Mouse (Mus musculus): ENCODE measurements around the gene Disp2. TPM values are rescaled to one million over a fixed set of nuclear protein-coding genes. Genes with fewer than 3 reads are reported as not detected.

The Disp2 gene
- polyA plus RNA-seq (2015; fragmentation: Nextera tagmentation; extraction: Ambion mirVana) = 0.40 and 2.1 TPM in 2 replicates

DNA sequence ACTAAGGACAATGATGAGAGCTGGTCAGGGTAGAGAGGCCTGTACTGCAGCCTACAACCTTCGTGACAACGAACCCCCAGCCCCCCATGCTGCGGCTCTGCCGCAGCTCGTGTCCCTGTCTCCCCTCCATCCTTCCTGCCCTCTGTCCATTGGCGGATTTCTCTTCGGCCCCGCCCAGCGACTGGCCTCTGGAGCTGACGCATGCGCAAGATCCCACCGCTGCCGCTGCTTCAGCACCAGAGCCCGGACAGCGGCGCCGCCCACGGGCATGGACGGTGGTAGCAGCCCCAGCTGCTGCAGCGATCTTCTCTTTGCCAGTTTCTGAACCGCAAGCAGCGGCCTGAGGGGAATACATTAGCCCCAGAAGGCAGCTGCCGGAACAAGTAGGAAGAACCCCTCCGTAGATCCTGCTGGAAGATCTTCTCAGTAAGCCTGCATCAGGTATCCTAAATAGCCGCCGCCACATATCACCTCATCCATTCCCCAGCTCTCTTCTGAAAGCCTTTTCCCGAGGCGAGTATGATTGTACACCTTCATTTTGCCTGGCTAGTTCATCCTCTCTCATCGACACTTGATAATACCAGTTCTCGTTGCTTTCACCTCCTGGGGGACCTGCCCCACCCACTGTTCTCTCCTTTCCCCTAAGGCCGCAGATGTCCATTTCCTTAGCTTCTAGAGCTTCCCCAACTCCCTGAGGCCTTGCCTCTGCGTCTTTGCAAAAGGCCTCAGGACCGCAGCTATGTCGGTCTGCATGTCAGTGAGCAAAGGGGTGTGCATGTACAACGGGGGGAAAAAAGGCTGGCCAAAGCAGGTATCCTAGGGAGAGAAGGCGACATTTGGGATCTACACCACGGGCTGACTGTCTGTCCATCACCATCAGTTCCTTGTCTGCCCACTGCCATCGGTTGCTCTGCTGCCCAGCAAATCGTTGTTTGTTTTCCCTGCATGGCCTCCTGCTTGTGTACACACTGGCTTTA is at the start of gene Disp2:
TSS of gene Disp2 (plus strand) at position 216 of the 977 bp plus-strand sequence.
- peak within 1 kb of the TSS; percentile 43 for H3K4me3 ChIP-seq (replicated peaks)
- H3K9me3 ChIP-seq (replicated peaks) = no peaks in the 10 kb centered on the region
- peaks cover 11% of the 10 kb centered on the region for H3K4me1 ChIP-seq
- peak within 1 kb of the TSS; percentile 74 for H3K4me2 ChIP-seq
- H3K27ac ChIP-seq = no peak within 1 kb of the TSS
- H3K9ac ChIP-seq = no peak within 1 kb of the TSS
- peaks cover 20% of the 10 kb centered on the region for H3K27me3 ChIP-seq
- no peaks in the 10 kb centered on the region for H3K36me3 ChIP-seq
- WGBS = 13% methylated on average over 39 of the region's 39 CpGs
- ATAC-seq (replicated peaks; ENCODE audit: low FRiP score) = peak; percentile 91

DNA sequence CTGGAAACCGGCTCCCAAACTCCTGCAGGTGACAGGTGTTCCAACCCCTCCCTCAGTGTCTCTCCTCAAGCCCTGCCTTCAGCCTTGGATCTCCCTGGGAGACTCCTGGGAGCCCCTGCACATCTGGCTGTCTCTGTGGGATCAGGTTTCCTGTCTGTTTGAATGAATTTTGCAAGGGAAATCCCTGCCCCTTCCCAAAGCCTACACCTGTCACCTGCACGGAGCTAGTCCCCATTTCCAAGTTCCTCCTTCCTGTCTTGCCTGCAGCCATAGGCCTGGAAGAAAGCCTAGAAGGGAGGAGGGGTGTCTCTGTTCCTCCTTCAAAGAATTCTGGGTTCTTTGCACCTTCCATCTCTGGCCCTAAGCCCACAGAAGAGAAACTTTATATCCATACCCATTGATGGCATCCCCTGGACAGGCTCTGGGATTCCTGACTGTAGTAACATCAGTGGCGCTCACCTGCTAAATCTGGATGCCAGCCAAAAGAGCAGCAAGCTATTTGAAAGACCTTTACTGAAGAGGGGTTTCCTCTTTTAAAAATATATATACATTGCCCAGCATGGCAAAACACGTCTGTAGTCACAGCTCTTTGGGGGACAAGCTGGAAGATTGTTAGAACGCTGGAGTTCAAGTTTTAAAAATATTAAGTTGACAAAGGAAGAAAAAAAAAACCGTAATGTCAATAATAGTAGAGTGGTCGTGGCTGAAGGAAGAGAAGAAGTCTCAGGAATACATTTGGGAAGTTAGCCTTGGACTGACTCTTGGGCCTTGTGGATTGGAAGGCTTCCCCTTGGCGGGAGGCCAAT is 49.5 kb upstream of the Disp2 start:
- no peak overlapping the region for H3K27ac ChIP-seq
- H3K9me3 ChIP-seq (replicated peaks) = no peaks in the 10 kb centered on the region
- H3K4me2 ChIP-seq = no peak overlapping the region
- H3K9ac ChIP-seq = no peak overlapping the region
- peaks cover 33% of the 10 kb centered on the region for H3K4me1 ChIP-seq
- H3K27me3 ChIP-seq = peaks cover 56% of the 10 kb centered on the region
- ATAC-seq (replicated peaks; ENCODE audit: low FRiP score) = no peak
- 26% methylated on average over 8 of the region's 8 CpGs for WGBS
- no peak overlapping the region for H3K4me3 ChIP-seq (replicated peaks)
- H3K36me3 ChIP-seq = no peaks in the 10 kb centered on the region

DNA sequence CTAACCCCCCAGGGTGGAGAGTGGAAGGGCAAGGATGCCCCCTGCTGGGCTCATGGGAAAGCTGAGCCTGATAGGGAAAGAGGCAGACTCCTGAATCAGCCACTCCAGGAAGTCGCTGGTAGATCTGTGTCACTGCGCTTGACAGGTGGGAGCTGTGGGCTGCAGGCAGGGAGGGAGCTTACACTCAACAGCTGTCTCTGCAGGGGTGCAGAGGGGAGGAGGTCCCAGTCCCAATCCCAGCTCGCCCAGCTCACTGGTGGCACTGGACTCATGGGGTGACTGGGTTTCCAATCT is 49.0 kb upstream of the Disp2 start:
- Histone ChIP-seq H3K4me3 (replicated peaks) (no peak overlapping the region), H3K27me3 (peaks cover 61% of the 10 kb centered on the region), H3K36me3 (no peaks in the 10 kb centered on the region), H3K4me2 (no peak overlapping the region), H3K4me1 (peaks cover 33% of the 10 kb centered on the region), H3K9ac (0 out of 2 replicates have a peak overlapping the region, but pooled peaks have one; percentile 29), H3K27ac (no peak overlapping the region), H3K9me3 (replicated peaks) (no peaks in the 10 kb centered on the region)
- 3% methylated on average over 3 of the region's 3 CpGs for WGBS
- ATAC-seq (replicated peaks; ENCODE audit: low FRiP score) = no peak

DNA sequence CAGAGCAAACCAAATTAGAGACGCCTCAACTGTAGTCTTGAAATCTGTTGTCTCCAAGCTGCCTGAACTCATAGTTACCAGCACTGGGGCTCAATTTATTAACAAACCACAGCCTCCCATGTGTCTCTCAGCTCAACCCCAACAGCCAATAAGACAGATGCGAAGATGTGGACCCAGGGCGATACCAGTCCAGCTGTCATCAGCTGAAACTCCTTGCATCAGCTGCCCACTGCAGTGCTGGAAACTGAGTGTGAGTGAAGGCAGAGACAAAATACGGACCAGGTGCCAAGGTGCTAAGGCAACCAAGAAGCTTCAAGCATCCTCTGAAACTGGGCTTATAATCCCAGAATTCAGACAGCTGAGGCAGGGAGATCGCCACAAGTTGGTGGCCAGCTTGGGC is 47.5 kb upstream of the Disp2 start:
- WGBS = 86% methylated on average over 5 of the region's 5 CpGs
- no peaks in the 10 kb centered on the region for H3K36me3 ChIP-seq
- peaks cover 63% of the 10 kb centered on the region for H3K27me3 ChIP-seq
- no peak for ATAC-seq (replicated peaks; ENCODE audit: low FRiP score)
- no peaks in the 10 kb centered on the region for H3K9me3 ChIP-seq (replicated peaks)
- H3K4me3 ChIP-seq (replicated peaks) = no peak overlapping the region
- no peak overlapping the region for H3K27ac ChIP-seq
- H3K4me1 ChIP-seq = peaks cover 33% of the 10 kb centered on the region
- H3K9ac ChIP-seq = no peak overlapping the region
- H3K4me2 ChIP-seq = no peak overlapping the region

DNA sequence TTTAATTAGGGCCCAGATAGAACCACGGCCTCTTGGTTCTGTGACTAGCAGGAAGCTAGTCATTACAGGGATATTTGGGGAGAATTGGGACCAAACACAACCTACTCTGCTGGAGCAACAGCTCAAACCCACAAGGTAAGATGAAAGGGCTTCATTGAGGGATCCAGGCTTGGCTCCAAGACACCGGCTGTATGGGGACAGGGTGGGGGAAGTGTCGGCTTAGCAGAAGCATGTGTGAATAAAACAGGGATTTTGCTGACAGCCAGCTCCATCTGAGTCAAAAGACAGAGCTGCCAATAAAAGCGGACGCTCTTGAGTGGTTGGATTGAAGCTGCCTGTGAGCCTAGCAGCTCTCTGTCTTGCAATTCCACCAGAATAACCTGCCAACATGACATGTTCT is 46.2 kb upstream of the Disp2 start:
- Histone ChIP-seq H3K4me2 (no peak overlapping the region), H3K9me3 (replicated peaks) (no peaks in the 10 kb centered on the region), H3K9ac (no peak overlapping the region), H3K4me1 (peaks cover 24% of the 10 kb centered on the region), H3K4me3 (replicated peaks) (no peak overlapping the region), H3K27ac (no peak overlapping the region), H3K27me3 (peaks cover 63% of the 10 kb centered on the region), H3K36me3 (no peaks in the 10 kb centered on the region)
- 58% methylated on average over 5 of the region's 5 CpGs for WGBS
- no peak for ATAC-seq (replicated peaks; ENCODE audit: low FRiP score)

DNA sequence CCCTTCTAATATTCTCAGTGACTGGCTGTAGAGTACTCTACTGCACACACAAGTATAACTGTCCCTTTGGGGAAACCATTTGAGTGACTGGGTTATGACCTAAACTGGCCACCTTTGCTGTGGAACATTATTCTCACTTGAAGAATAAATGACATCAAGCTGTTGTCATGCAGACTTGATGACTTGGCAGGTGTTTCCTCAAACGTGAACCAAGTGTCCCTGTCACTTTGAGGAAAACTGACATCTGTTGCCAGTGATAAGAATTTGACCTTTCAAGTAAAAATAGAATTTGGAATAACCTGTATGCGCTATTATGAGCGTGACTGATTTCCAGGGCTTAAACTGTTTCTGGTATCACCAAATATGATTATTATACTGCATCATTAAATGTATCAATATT is 39.2 kb upstream of the Disp2 start:
- H3K4me3 ChIP-seq (replicated peaks) = no peak overlapping the region
- no peak overlapping the region for H3K9ac ChIP-seq
- 60% methylated on average over 3 of the region's 3 CpGs for WGBS
- no peaks in the 10 kb centered on the region for H3K9me3 ChIP-seq (replicated peaks)
- no peak for ATAC-seq (replicated peaks; ENCODE audit: low FRiP score)
- no peak overlapping the region for H3K4me2 ChIP-seq
- peaks cover 60% of the 10 kb centered on the region for H3K27me3 ChIP-seq
- H3K4me1 ChIP-seq = peaks cover 11% of the 10 kb centered on the region
- H3K36me3 ChIP-seq = no peaks in the 10 kb centered on the region
- no peak overlapping the region for H3K27ac ChIP-seq

DNA sequence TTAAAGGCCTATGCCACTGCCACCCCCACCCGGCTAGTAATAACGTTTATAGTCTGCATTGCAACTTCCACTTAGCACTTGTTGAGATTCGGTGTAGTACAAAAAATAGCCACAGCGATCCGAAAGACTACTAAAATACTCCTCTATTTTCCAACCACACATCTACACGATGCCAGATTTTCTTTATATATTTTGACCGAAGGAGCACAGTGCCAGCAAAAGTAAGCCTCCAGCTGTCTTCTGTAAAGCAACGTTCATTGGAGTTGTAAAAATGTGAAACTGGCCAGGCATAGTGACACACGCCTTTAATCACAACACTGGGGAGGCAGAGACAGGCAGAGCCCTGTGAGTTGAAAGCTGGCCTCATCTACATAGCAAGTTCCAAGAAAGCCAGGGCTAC is 38.3 kb upstream of the Disp2 start:
- Histone ChIP-seq H3K9ac (no peak overlapping the region), H3K36me3 (no peaks in the 10 kb centered on the region), H3K4me1 (peaks cover 12% of the 10 kb centered on the region), H3K9me3 (replicated peaks) (no peaks in the 10 kb centered on the region), H3K27ac (no peak overlapping the region), H3K4me3 (replicated peaks) (no peak overlapping the region), H3K27me3 (peaks cover 52% of the 10 kb centered on the region), H3K4me2 (no peak overlapping the region)
- no peak for ATAC-seq (replicated peaks; ENCODE audit: low FRiP score)
- 61% methylated on average over 9 of the region's 9 CpGs for WGBS

DNA sequence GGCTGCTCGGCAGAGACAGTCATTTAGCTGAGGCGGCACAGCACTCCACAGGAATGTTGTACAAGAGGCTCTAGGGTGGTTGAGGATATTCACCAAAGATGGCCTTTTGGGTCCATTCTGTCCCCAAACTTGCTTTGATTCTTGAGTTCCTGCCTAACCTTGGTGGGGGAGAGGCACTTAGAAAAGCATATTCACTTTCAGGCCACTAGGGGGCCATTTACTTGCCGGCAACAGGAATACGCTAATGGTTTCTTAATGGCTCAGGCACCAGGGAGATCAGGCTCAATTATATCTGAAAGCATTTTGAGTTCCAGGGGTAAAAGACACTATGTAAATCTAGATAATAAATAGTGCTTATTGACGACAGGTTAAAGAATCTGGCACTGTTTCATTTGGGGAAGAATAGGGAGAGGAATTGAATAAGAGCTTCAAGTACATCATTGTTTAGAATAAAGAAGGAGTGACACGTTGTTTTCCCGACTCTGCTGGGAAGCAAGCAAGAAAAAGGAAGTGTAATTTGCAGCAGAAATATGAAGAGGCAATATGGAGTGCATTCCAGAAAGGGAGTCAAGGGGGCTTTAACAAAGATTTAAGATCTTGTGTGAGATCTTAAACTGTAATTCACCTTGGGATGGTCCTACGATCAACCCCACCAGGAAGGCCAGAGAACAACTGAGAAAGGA is 36.1 kb upstream of the Disp2 start:
- H3K9ac ChIP-seq = no peak overlapping the region
- peaks cover 49% of the 10 kb centered on the region for H3K27me3 ChIP-seq
- 27% methylated on average over 8 of the region's 8 CpGs for whole genome bisulfite sequencing
- peaks cover 30% of the 10 kb centered on the region for H3K4me1 ChIP-seq
- no peaks in the 10 kb centered on the region for H3K9me3 ChIP-seq (replicated peaks)
- H3K36me3 ChIP-seq = no peaks in the 10 kb centered on the region
- no peak overlapping the region for H3K27ac ChIP-seq
- H3K4me2 ChIP-seq = no peak overlapping the region
- H3K4me3 ChIP-seq (replicated peaks) = no peak overlapping the region
- ATAC-seq (replicated peaks; ENCODE audit: low FRiP score) = no peak

DNA sequence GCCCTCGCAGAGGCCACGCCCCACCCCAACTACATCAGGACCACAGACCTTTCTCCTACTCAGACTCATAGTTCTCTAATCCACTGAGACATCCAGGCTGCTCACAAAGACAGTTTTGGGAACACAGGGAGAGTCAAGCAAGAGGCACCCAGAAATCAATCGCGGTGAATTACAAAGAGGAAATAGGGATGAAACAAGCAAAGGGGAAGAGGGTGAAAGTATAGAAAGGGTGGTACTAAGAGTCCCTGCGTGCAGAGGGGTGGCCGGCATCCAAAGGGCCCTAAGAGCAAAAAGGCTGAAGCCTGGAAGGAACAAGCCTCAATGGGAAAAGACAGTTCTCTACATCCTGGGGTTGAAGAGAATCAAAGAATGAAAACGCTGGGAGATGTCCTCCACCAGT is 34.9 kb upstream of the Disp2 start:
- no peak for ATAC-seq (replicated peaks; ENCODE audit: low FRiP score)
- Histone ChIP-seq H3K4me1 (peaks cover 34% of the 10 kb centered on the region), H3K9me3 (replicated peaks) (no peaks in the 10 kb centered on the region), H3K27ac (no peak overlapping the region), H3K9ac (no peak overlapping the region), H3K36me3 (peaks cover 10% of the 10 kb centered on the region; the same call in 1 of the 2 replicates), H3K4me3 (replicated peaks) (peak overlapping the region; percentile 91; the same call in 1 of the 2 replicates), H3K4me2 (peak overlapping the region; percentile 99), H3K27me3 (peaks cover 54% of the 10 kb centered on the region)
- WGBS = 7% methylated on average over 7 of the region's 7 CpGs

DNA sequence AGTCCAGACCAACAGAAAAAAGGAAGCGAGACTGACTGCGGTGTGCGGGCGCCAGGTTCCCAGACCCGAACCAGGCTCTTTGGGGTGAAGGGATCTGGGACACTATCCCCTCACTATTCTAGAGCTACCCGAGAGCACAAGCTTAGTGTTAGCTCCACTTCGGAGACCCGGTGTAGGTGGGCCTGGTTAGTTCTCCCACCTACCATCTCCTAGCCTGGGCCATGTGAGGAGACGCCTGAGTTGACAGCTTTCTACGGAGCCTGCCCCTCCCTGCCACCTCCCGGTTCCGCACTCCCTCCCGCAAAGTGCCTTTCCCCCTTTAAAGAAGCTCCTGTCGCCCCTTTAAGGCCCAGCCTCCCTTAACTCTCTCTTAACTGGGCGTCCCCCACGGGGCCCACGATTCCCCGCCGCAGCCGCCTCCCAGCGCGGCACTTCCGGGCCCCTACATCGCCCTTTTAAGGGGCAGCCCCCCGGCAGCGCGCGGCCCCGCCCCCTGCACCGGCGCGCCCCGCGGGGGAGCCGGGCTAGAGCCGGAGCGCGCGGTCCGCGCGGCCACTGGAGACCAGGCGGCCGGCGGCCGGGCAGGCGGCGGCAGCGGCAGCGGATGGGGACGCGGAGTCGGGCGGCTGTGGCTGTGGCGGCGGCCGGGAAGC is 34.2 kb upstream of the Disp2 start, which contains the start of gene Inafm2:
TSS of gene Inafm2 (plus strand) at position 527 of the 653 bp plus-strand sequence.
- Histone ChIP-seq H3K27me3 (peaks cover 51% of the 10 kb centered on the region), H3K4me3 (replicated peaks) (peak within 1 kb of the TSS; percentile 91), H3K4me1 (peaks cover 34% of the 10 kb centered on the region), H3K9ac (peak within 1 kb of the TSS; percentile 77), H3K36me3 (peaks cover 15% of the 10 kb centered on the region; the same call in 1 of the 2 replicates), H3K9me3 (replicated peaks) (no peaks in the 10 kb centered on the region), H3K4me2 (peak within 1 kb of the TSS; percentile 99), H3K27ac (no peak within 1 kb of the TSS)
- peak; percentile 91 for ATAC-seq (replicated peaks; ENCODE audit: low FRiP score)
- WGBS = under 1% methylated on average over 53 of the region's 57 CpGs
